Mouse (Mus musculus) kidney, postnatal 4 days (tissue): Measurements from ENCODE around the gene Ccdc169.
"Not testable (repeated sequence)": the region's sequence is repeated elsewhere in the genome, so short reads cannot be mapped to it uniquely, and the experiment has no call there.

Experiments
- DNase-seq, 2 experiments: peaks; one replicate each; pipeline ENCODE4 v3.0.0; 2021; ENCODE audit warnings: mixed read lengths in 2 of 2

Ccdc169 gene

GRCm38 (mm10) chr3:55203621-55204020 lies 66.5 kb downstream of the Ccdc169 start:
- DNase-seq, result not testable (repeated sequence)

GRCm38 (mm10) chr3:55206413-55206812 lies 69.3 kb downstream of the Ccdc169 start:
- no peak for DNase-seq

GRCm38 (mm10) chr3:55207665-55208064 lies 70.5 kb downstream of the Ccdc169 start:
- no peak for DNase-seq

GRCm38 (mm10) chr3:55212254-55212653 lies 75.1 kb downstream of the Ccdc169 start:
- DNase-seq, result no peak

- no peak for DNase-seq
Observed at GRCm38 (mm10) chr3:55213785-55214184, 76.6 kb downstream of the Ccdc169 start.

- no peak for DNase-seq
Observed at GRCm38 (mm10) chr3:55214413-55214812, 77.3 kb downstream of the Ccdc169 start.

- no peak for DNase-seq
Observed at GRCm38 (mm10) chr3:55222502-55222901, 85.4 kb downstream of the Ccdc169 start.
